Mouse (Mus musculus): ENCODE measurements around the gene Trim66.
A peak's percentile ranks its signal among the peaks of the same experiment; 100 is the strongest.

Trim66 gene

DNA sequence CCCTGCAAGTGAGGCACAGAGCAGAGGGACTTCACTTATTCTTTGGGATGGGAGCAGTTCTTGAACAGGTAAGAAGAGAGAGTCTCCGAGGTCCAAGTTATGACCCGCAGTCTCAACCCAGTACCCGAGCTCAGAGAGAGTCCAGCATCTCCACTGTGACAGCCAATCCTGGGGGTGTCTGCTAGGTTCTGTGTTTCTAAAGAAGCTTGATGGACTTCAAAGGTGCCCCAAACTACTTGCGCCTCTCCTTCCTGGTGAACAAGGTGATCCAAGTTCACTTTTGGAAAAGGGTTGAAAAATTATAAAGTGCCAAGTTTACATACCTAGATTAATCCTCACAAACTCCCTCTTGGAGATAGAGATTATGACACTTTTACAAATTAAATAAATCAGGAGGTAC is at the start of gene Trim66:
Trim66 (minus strand) TSS at position 101 of the 400 bp plus-strand sequence.
- no peak for DNase-seq (ENCODE audit: low spot score in 2 of 2)

DNA sequence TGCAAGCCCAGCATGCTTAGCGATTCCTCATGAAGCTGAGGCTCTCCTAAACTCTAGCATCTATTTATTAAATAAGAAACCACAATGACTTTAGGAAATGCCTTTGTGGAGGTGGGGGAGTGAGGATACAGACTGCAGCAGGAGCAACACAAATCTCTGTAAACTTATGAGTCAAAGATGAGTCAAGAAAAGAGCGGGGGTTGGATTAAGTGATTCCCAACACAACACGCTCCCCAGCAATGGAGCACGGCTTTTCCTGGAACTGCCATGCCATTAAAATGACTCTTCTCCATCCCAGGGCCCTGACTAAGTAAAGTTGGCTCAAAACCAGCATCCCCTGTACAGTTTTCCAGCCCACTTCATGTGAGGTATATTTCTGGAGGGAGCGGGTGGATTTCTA is 38.8 kb upstream of the Trim66 start:
- DNase-seq (ENCODE audit: low spot score in 2 of 2): no peak

DNA sequence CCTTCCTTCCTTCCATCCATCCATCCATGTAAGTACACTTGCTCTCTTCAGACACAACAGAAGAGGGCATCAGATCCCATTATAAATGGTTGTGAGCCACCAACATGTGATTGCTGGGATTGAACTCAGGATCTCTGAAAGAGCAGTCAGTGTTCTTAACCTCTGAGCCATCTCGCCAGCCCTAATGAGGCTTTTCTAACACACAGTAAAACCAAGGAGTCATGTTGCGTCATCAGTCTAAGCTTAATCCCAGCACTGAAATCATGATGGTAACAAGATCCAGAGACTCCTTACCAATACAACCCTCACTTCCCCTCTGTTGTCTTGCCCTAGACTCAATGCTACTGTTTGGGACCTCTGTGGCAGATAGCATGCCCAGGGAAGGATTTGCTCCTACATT is 38.3 kb upstream of the Trim66 start:
- no peak for DNase-seq (ENCODE audit: low spot score in 2 of 2)

DNA sequence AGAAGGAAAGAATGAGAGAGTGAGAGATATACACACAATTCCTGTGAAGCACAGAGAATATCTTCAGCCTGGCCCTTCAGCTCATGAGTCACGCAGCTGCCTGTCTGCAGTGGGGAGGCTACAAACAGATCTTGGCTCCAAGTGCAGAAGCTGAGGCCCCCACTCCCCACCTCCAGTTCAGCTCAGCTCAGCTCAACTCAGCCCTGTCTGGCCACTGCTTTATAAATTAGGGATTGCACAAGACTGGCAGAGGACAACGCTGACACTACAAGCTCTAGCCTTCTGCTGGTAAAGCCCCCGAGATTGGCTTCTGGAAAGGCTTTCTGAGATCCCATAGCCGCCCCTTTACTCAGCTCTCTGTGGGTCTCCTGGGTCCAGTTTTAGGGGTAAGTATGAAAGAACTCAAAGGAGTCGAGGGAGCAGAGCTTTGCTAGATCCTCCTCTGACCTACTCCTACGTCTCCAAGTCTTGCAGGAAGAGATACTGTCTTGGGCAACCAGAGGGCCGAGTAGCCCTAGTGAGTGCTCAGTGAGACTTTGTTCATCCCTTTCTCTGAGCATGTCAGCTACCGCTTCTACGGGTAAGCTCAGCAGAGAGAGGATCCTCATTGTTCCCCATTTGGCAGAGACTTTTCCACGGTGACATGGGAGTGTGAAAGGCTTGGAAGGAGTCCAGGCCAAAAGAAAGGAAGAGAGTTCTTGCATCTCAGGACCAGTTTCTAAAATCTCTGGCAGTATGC is 37.5 kb upstream of the Trim66 start:
- DNase-seq (ENCODE audit: low spot score in 2 of 2): peak in 1 of 2 experiments; percentile 45

DNA sequence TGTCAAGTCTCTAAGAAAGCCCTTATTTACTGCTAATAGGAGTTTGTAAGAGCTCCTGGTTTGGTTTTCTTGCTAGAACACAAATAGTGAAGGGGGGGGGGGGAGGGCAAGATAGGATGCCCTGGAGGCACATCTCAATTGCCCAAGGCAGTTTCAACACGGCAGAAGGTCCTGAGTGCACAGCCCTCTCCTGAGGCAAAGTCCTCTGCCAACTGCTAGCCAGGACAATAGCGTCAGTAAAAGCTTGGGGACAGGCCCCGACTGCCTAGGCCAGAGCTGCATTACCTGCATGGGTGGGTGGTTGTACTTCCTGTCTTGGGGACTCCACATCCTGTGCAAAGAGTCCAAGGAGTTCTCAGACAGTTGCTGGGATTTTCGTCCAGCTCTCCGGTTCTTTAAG is 36.9 kb upstream of the Trim66 start:
- DNase-seq (ENCODE audit: low spot score in 2 of 2): no peak

DNA sequence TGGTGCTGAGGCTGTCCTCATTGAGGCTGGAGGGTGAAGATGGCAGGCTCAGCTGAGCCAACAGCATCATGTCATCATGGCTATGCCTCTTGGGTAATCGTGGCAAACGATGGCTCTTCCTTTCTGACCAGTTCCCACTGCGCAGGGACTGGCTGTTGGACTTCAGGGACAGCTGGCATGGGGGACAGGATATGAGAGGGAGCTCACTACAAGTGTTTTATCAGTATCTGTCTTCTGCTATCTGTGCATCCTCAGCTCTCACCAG is 34.4 kb upstream of the Trim66 start:
- DNase-seq (ENCODE audit: low spot score in 2 of 2): no peak

DNA sequence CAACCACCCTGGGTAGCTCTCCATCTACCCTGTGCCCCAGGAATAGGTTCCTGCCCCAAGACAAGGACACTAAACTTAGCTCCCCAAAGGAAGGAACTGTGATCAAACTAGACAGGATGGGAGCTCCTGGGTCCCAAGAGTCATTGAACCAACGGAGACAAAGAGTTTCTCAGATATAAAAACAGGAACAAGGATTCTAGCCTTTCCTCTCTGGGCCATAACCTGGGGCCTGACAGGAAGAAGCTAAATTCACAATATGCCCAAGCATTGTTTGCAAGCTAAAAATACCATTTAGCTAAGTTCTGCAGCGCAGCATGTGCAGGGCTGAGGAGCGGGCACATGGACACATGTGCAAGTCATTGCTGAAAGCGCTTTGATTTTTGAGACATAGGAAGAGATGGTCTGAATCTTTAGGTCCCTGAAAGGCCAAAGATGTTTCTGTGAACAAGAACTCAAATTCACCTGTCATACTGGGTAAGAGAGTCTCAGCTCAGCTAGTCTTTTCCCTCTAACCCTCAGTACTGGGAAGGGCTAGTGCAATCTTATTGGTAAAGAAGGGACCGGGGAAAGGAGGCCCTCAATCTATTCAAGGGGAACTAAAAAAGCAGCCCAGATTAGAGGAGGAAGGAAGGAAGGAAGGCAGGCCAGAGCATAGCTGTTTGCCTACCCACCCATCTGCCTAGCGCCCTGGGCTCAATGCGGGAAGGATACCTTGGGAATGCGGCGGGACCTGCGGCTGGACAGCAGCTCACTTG is 33.9 kb upstream of the Trim66 start:
- DNase-seq (ENCODE audit: low spot score in 2 of 2): no peak

DNA sequence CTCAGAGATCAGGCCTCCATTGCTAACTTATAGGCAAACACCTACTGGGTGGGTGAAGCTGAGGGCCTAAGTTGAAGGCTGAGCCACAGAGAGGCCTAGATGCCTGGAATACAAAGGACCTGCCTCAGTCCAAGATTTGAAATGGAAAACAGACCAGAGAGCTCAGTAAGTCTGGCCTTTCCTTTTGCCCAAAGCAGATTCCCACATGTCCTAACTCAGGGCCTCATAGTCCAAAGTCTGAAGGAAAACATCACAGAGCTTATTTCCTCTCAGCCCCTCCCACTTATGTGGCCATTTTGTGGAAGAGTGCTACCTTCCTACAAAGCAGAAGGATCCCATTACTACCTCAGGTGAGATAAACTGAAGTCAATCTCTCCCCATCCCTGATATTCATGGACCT is 33.0 kb upstream of the Trim66 start:
- DNase-seq (ENCODE audit: low spot score in 2 of 2): no peak

DNA sequence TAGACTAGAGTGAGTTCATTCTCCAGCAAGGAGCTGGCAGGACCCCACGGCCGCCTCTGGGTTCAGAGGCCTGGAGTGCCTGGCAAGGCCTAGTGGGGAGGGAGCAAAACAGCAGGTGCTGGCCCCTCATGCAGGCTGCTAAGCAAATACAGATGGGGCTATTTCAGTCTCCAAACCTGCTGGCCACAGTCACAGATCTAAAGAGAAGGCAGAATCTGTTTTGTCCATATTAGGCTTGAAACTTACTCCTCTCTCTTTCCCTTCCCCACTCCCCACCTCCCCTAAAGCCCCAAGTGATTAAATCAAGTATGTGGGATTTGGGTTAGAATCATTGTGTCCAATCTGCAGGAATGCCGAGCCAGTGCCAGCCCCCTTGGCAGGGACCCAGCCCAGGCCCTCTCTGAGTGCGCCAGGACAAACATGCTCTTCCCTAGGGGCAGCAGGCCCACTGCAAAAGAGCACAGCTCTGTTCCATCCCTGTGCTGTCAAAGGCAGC is 28.6 kb upstream of the Trim66 start:
- DNase-seq (ENCODE audit: low spot score in 2 of 2): peak; percentile 69 to 80

DNA sequence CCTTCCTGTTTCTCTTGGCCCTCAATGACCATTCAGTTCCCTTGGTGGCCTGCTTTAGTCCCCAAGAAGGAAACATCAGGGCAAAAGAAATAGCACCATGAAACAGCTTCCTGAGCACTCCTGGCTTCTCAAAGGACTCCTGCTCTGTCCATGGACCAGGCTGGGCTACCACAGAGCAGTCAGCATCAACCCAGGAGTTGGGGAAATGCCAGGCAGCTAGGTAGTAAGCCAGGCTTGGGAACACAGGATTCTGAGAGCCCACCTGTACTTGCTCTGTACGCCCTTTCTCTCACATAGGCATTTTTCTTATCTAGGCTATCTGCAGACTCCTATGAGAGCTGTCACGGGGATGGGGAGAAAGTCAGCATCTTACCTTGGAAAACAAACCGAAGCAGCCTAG is 27.0 kb upstream of the Trim66 start:
- no peak for DNase-seq (ENCODE audit: low spot score in 2 of 2)

DNA sequence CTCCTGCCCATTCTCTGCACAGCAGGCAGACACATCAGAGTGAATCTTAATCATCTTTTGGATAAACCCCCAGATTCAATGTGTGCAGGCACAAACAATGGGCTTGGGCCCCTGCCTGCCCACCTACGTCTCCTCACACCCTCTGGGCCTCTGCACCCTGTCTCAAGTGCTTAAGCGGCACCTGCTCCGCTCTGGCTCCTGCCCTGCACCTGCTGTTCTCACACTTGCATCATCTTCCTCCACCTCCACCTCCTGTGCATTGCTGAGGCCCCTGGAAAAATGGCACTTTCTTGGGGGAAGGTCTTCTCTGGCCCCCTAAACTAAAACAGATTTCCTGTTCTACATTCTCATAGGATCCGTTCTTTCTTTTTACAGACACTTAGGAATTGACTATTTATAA is 26.0 kb upstream of the Trim66 start:
- no peak for DNase-seq (ENCODE audit: low spot score in 2 of 2)

DNA sequence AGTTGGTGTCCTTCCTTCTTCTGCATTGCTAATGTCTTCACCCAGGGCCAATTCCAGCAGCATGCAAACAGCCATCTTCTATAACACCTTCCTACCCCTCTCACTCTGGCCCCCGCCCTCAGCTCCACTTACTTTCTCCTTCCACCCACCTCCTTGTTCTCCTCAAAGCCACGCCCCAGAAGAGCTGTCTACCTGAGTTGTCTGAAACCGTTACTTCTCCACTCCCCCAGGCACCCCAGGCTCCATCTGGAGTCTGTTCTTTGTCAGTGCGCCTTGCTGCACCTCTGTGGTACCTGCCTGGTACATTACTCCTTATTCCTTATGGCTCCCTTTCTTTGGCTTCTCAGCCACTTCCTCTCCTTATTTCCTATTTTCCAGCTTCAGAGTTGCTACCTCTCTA is 25.2 kb upstream of the Trim66 start:
- DNase-seq (ENCODE audit: low spot score in 2 of 2): no peak

DNA sequence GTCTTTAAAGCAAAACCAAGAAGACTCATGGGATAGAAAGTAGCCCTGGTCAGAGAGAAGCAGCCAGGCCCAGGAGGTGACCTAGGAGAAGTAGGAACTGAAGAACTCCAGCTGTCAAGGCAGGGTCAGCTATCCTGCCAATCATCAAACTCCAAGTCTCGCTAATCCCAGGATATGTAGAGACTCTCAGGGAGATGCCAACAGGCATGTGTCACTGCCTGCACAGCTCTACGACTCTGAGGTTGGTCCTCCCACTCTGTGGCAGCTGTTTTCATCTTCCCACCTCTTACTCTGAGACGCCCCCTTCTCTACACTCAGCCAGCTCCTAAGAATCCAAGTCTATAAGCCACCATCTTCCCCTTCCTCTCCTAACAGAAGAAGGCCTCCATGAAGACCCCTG is 24.8 kb upstream of the Trim66 start:
- DNase-seq (ENCODE audit: low spot score in 2 of 2): no peak

DNA sequence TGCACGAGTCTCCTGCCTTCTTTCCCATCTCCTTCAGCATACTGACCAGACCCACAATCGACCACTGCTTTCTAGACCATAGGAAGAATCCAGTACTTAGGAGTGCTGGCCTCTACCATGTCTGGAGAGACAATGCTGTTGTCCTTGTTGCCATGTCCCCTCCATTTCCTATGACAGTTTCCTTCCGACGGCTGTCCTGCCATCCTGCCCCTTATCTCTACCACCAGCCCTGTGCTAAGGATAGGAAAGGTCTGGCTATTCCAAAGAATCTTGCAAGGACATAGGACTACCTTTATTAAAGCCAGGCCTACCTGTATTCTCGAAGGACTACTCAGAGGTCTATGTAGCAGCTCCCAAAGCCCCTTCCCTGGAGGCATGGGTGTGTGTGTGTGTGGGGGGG is 23.6 kb upstream of the Trim66 start:
- DNase-seq (ENCODE audit: low spot score in 2 of 2): no peak

DNA sequence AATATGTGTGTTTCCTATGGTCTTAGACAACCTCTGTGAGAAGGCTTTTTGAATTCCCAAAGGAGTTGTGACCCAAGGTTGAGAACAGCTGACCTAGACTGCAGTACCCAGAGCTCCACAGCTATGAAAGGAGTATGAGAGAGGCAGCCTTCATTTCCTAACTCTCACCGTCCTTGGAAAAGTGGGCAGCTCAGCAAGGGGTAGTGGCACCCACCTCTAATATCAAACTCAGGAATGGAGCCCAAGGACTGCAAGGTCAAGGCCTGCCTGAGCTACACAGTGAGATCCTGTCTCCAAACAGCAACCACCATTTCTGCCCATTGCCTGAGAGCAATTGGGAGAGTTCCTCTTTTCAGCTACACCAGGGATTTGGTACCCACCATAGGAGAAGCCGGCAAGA is 21.8 kb upstream of the Trim66 start:
- no peak for DNase-seq (ENCODE audit: low spot score in 2 of 2)

DNA sequence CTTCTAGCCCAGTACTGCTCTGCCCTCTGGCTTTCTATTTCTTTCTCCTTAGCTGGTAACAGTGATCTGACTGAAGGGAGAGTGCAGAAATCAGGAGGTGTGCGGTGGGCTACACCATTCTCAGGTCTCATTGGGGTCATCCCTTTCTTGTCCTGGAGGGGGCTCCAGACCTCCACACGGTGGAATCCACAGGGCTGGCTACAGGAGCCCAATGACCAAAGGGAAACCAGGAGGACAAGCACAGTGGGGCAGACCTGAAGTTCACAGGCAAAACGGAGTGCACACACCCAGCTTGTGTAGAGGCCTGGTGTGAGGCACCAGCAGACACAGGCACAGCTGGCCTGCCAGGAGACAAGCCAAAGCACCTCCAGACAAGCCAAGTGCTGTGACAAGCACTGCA is 20.4 kb upstream of the Trim66 start:
- peak; percentile 57 to 74 for DNase-seq (ENCODE audit: low spot score in 2 of 2)

DNA sequence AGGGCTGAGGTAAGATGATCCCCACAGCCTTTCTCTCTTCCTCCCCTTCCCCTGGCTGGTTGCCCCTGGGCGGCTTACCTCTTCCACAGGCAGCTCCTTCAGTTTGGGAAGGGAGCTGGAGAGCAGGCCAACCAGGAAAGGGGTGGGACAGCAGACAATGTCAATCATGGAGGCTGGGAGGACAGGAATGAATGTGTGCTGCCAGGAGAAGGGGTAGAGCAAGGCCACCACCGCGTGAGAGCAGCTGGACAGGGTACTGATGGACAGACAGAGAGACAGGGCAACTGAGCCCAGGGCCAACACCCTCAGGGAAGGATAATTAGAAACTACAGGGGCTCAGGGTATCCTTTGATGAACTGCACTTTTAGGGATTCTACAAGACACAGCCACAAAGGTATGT is 19.6 kb upstream of the Trim66 start:
- DNase-seq (ENCODE audit: low spot score in 2 of 2): no peak

DNA sequence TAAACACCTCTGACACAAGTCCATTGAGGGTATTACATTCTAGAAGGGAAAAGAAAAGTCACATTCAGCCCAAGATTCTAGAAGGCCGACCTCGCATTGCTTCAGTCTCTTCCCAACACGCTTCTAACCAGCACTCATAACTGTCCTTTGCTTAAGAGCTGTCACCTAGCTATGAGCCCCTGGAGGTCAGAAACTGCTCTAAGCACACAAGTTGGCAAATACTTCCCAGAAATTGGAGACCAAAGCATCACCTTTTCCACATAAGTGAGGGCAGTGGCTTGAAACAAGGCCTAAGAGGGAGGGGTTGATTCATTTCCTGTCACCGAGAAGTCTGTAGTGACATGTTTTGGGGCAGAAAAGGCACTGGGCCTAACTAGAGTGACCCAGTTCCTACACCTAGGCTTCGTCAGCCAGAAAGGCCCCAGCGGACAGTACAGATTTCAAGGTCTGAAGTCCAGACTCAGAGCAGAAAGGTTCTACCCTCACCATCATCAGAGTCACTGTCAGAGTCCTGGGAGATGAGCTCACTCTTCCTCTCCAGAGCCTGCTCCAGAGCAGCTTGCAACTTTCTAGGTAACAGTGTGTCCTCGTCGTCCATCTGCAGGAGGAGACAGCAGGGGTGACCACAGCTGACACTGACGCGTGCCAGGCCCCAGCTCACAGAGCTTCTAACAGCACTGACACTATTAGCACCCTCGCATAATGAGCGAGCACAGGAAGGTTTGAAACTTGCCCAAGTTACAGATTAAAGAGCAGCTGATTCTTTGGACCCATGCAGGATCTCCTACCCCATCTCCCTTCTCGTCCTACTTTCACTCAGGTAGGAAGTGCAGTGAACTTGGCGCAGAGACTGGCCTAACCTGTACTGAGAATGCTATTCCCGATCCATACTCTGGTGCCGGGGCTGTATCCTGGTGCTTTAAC is 18.1 kb upstream of the Trim66 start:
- DNase-seq (ENCODE audit: low spot score in 2 of 2): no peak

DNA sequence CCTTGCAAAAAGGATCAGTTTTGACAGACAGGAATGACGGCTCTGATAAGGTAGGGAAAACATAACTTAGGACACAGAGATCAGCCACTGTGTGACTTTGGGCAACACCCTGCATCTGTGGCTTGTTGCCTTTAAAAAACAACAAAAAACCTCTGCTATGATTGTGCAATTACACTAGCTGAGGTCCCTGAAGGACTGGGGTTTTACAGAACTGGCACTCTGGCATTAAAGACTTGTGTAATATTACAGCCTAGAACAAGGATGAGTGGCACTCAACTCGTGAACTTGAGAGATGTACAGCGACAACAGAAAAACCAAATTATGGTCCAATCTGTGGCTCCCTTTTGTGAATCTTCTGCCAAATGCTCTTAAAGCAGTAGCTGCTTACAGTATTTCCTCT is 16.8 kb upstream of the Trim66 start:
- DNase-seq (ENCODE audit: low spot score in 2 of 2): no peak

DNA sequence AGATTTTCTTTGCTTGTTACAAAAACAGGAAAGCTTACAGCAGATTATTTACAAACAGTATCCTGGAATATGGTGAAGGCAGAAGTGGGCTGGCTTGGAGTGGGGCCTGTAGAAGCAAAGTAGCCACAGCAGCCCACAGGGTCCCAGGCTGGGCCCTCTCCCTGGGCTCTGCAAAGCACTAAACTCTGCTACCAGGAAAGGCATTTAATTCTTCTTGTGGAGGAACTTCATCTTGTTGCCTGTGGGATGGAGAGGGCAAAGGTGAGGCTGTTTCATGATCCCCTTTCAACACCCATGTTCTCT is 16.5 kb upstream of the Trim66 start:
- DNase-seq (ENCODE audit: low spot score in 2 of 2): no peak

DNA sequence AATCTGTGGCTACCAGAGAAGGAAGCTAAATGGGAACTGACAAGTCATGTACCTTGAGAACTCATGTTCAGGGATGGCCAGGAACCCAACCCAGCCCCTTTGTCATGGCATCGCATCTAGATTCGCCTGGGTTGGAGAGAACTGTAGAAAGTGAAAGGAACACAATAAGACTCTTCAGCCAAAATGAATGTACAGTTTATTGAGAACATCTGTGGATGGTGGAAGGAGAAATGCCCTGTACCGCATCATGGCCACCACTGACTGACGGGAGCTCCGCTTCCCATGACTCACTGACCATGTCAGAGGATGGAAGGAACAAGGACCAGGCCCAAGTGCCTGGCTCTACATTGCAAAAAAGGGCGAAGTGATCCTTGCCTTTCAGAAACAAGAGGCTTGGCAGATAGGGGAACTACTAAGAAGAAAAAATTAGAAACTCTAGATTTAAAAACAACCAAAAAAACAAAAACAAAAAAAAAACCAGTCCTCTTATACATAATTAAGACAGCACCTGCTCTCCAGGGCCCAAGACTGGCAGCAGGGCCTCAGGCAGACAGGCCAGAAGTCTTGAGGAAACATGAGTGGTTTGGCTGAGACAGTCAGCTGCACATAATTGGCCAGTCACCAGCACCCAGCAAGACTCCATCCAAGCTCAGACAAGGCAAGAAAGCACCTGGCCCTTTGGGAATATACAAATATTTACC is 16.0 kb upstream of the Trim66 start:
- DNase-seq (ENCODE audit: low spot score in 2 of 2): no peak

DNA sequence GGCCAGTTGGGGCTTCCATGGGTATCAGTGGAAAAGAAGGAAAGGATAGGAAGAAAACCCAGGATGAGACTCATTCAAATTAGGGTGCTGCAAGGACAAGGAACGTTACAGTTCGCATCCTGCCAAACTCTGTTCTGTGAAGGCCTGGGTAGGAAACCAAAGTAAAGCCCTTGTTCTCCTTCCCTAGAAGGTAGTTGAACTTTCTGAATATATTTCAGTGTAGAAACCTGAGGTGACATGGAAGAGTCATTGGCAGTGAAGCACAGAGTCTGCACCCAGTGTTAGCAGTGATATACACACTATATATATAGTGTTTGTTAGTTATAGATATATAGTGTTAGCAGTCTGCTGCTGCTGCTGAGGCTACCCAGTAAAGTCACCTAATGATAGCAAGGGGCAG is 15.4 kb upstream of the Trim66 start:
- DNase-seq (ENCODE audit: low spot score in 2 of 2): no peak
